Mouse (Mus musculus): ENCODE results near the gene Gemin4. TPM values are rescaled to one million over a fixed set of nuclear protein-coding genes. Genes with fewer than 3 reads are reported as not detected.

The Gemin4 gene
- polyA plus RNA-seq, 1 experiment from 2014 or later, result 13.8 TPM

DNA sequence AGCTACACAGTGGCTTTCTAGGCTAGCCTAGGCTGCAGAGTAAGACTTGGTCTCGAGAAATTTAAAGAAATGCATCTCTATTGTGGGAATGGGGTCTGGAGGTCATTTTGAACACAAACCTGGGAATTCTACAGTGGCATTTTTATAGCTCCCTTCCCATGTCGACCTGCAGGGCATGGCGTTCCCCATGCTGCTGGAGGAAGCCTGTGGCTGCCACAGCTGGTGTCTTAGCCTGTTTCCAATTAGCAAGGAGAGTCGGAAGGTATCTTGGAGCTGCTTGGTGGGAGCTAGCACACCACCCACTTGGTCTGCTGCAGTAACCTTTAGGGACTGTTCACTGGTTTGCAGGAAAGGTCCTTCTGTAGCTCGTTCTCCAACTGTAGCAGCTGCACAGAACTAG is 38.7 kb upstream of the Gemin4 start:
- WGBS, result 42% methylated on average over 5 of the region's 5 CpGs
- no peaks in the 10 kb centered on the region for H3K27me3 ChIP-seq (replicated peaks; ENCODE audit: insufficient read depth, low read length)
- H3K4me1 ChIP-seq (ENCODE audit: insufficient read depth, low read depth, low read length), result no peaks in the 10 kb centered on the region
- TF ChIP-seq EP300 (IDR thresholded peaks at IDR 0.05), result no peak
- TF ChIP-seq CTCF (IDR thresholded peaks at IDR 0.05), result no peak
- no peak overlapping the region for H3K9ac ChIP-seq (replicated peaks; ENCODE audit: low read depth)
- H3K27ac ChIP-seq (ENCODE audit: low read length), result no peak overlapping the region
- no peak for ATAC-seq
- no peak overlapping the region for H3K4me2 ChIP-seq (replicated peaks; ENCODE audit: low read depth, low read length)
- H3K4me3 ChIP-seq (ENCODE audit: low read depth, low read length), result no peak overlapping the region
- no peaks in the 10 kb centered on the region for H3K9me3 ChIP-seq (ENCODE audit: low read length)
- no peak for DNase-seq (ENCODE audit: low spot score)
- no peaks in the 10 kb centered on the region for H3K36me3 ChIP-seq (ENCODE audit: insufficient read depth, low read length)

DNA sequence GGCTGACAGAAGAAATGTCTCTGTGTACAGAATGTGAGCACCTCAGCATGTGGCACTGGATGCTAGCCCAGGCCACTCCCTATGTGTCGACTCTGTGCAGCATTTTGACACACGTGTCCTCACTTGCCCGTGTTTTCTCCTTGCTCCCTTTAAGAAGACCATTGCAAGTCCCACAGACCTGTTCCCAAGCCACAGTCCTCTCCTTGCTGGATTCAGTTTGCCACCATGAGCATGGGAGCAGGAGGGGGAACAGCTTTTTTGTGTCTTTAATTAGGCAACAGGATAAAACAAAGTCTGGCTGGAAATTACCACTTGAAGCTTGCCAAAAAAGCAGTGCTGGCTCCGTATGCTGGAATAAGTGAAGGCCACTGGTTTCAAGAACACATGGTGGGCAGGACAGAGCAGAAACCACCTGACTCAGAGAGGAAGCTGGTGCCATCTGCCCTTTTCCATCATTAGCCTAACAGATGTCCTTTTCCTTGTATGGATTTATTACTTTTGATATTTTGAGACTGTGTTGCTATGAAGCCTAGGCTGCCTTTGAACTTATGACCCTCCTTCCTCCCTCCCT is 38.1 kb upstream of the Gemin4 start:
- DNase-seq (ENCODE audit: low spot score) (peak; percentile 25), ATAC-seq (no peak; the same call in 1 of the 2 replicates)
- whole genome bisulfite sequencing, result 63% methylated on average over 4 of the region's 4 CpGs
- no peak overlapping the region for H3K4me3 ChIP-seq (ENCODE audit: low read depth, low read length)
- no peak overlapping the region for H3K27ac ChIP-seq (ENCODE audit: low read length)
- H3K36me3 ChIP-seq (ENCODE audit: insufficient read depth, low read length), result no peaks in the 10 kb centered on the region
- no peaks in the 10 kb centered on the region for H3K27me3 ChIP-seq (replicated peaks; ENCODE audit: insufficient read depth, low read length)
- no peak overlapping the region for H3K9ac ChIP-seq (replicated peaks; ENCODE audit: low read depth)
- no peaks in the 10 kb centered on the region for H3K4me1 ChIP-seq (ENCODE audit: insufficient read depth, low read depth, low read length)
- H3K4me2 ChIP-seq (replicated peaks; ENCODE audit: low read depth, low read length), result no peak overlapping the region
- H3K9me3 ChIP-seq (ENCODE audit: low read length), result no peaks in the 10 kb centered on the region
- TF ChIP-seq CTCF (IDR thresholded peaks at IDR 0.05) (no peak), EP300 (IDR thresholded peaks at IDR 0.05) (no peak)

DNA sequence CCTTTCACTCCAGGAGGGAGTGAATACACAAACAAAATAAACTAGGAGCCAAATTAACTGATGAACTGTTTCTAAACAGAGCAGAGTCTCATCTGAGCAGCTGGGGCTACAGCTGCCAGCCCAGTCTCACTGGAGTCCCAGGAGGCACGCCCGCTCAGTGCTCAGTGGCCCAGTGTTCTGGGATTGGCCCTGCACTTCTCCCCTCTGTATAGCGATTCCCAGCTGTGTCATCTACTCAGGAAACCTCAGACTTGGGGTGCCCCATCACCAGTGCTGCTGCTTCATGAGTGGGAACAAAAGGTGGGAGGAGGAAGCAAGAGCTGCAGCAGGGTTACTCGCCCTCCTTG is 36.4 kb upstream of the Gemin4 start:
- TF ChIP-seq CTCF (IDR thresholded peaks at IDR 0.05) (no peak), EP300 (IDR thresholded peaks at IDR 0.05) (no peak)
- Histone ChIP-seq H3K4me1 (ENCODE audit: insufficient read depth, low read depth, low read length) (no peaks in the 10 kb centered on the region), H3K9ac (replicated peaks; ENCODE audit: low read depth) (no peak overlapping the region), H3K4me2 (replicated peaks; ENCODE audit: low read depth, low read length) (no peak overlapping the region), H3K4me3 (ENCODE audit: low read depth, low read length) (no peak overlapping the region), H3K9me3 (ENCODE audit: low read length) (no peaks in the 10 kb centered on the region), H3K36me3 (ENCODE audit: insufficient read depth, low read length) (no peaks in the 10 kb centered on the region), H3K27me3 (replicated peaks; ENCODE audit: insufficient read depth, low read length) (no peaks in the 10 kb centered on the region), H3K27ac (ENCODE audit: low read length) (no peak overlapping the region)
- peak; percentile 48; the same call in 1 of the 2 replicates for ATAC-seq
- no peak for DNase-seq (ENCODE audit: low spot score)
- WGBS, result 60% methylated on average over 4 of the region's 4 CpGs

DNA sequence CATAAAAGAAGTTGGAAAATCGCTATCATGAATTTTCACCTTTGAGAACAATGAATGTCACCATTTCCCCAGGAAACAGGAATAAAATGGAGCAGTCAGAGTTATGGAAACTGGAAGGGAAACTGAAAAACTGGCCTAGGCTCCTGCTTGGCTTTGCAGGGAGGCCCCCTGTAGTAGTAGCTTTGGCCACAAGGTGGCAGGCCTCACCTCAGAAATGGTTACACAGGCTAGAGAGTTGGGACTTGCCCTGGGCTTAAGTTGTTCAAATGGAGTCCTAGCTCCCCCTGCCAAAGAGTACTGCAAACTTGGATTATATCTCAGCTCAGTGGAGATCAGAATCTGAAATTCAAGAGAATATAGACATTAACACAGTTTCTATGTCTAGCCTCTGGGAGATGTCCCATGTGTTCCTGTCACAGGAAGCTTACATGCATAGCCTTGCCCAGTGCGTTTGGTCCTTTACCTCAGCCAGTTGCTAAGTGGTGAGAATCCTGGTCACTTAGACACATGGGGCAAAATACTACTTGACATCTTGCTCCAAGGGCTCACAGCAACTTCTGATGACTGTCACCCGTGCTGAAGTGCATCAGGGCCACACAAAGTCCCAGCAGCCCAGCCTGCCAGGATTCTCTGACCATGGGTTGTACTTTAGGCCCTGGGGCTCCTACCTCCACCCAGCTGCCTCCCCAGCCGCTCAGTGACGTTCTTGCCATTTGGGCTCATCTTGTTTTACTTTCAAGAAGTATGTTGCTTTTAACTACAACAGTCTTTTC is 35.9 kb upstream of the Gemin4 start:
- no peak overlapping the region for H3K9ac ChIP-seq (replicated peaks; ENCODE audit: low read depth)
- ATAC-seq, result peak; percentile 89
- peak; percentile 90 for DNase-seq (ENCODE audit: low spot score)
- H3K27me3 ChIP-seq (replicated peaks; ENCODE audit: insufficient read depth, low read length), result no peaks in the 10 kb centered on the region
- no peaks in the 10 kb centered on the region for H3K4me1 ChIP-seq (ENCODE audit: insufficient read depth, low read depth, low read length)
- no peak overlapping the region for H3K27ac ChIP-seq (ENCODE audit: low read length)
- no peaks in the 10 kb centered on the region for H3K9me3 ChIP-seq (ENCODE audit: low read length)
- no peak overlapping the region for H3K4me2 ChIP-seq (replicated peaks; ENCODE audit: low read depth, low read length)
- no peaks in the 10 kb centered on the region for H3K36me3 ChIP-seq (ENCODE audit: insufficient read depth, low read length)
- H3K4me3 ChIP-seq (ENCODE audit: low read depth, low read length), result no peak overlapping the region
- TF ChIP-seq EP300 (IDR thresholded peaks at IDR 0.05) (no peak), CTCF (IDR thresholded peaks at IDR 0.05) (peak; percentile 92)
- whole genome bisulfite sequencing, result 33% methylated on average over 5 of the region's 5 CpGs

DNA sequence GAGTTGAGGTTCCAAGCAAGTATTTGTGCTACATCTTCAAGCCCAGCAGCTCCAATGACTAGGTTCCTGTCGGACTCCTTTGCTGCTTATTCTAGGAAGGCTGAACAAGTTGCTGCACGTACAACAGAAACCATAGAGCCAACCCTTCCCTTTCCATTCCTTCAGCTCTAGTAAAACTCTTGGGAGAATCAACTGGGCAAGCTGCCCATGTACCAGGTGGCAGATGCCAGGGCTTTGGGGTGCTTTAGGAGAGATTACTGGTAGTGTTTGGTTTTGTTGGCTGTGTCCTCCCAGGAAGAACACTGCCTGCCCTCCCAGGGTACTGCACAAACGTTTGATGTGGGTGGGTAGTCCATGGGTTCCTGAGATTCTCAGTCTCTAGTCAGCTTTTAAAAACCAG is 34.6 kb upstream of the Gemin4 start:
- no peak for DNase-seq (ENCODE audit: low spot score)

DNA sequence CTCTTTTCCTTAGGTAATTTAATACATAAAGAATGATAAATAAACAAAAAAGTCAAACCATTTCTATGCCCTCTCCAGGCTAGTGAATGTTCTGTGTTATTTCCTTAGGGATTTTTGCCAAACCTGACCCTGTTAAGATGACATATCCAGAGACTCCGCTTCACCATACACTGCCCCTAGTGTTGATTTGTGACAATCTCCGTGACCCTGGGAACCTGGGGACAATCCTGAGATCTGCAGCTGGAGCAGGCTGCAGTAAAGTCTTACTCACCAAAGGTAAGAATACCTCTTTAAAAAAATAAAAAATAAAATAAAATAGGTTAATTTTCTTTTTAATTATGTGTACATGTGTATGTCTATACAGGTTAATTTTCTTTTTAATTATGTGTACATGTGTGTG is 29.8 kb upstream of the Gemin4 start:
- Histone ChIP-seq H3K27ac (ENCODE audit: low read length) (no peak overlapping the region), H3K27me3 (replicated peaks; ENCODE audit: insufficient read depth, low read length) (no peaks in the 10 kb centered on the region), H3K36me3 (ENCODE audit: insufficient read depth, low read length) (no peaks in the 10 kb centered on the region), H3K4me2 (replicated peaks; ENCODE audit: low read depth, low read length) (no peak overlapping the region), H3K9ac (replicated peaks; ENCODE audit: low read depth) (no peak overlapping the region), H3K4me3 (ENCODE audit: low read depth, low read length) (no peak overlapping the region), H3K9me3 (ENCODE audit: low read length) (no peaks in the 10 kb centered on the region), H3K4me1 (ENCODE audit: insufficient read depth, low read depth, low read length) (no peaks in the 10 kb centered on the region)
- DNase-seq (ENCODE audit: low spot score) (no peak), ATAC-seq (no peak)
- TF ChIP-seq CTCF (IDR thresholded peaks at IDR 0.05) (peak; percentile 21), EP300 (IDR thresholded peaks at IDR 0.05) (no peak)
- 51% methylated on average over 2 of the region's 2 CpGs for WGBS

More for the DNA sequence above, 34.6 kb upstream of the Gemin4 start:
- WGBS, result 56% methylated on average over 3 of the region's 3 CpGs
- Histone ChIP-seq H3K9ac (replicated peaks; ENCODE audit: low read depth) (no peak overlapping the region), H3K36me3 (ENCODE audit: insufficient read depth, low read length) (no peaks in the 10 kb centered on the region), H3K9me3 (ENCODE audit: low read length) (no peaks in the 10 kb centered on the region), H3K27me3 (replicated peaks; ENCODE audit: insufficient read depth, low read length) (no peaks in the 10 kb centered on the region), H3K4me3 (ENCODE audit: low read depth, low read length) (no peak overlapping the region), H3K4me2 (replicated peaks; ENCODE audit: low read depth, low read length) (no peak overlapping the region), H3K4me1 (ENCODE audit: insufficient read depth, low read depth, low read length) (no peaks in the 10 kb centered on the region), H3K27ac (ENCODE audit: low read length) (no peak overlapping the region)
- no peak for TF ChIP-seq EP300 (IDR thresholded peaks at IDR 0.05)
- no peak for TF ChIP-seq CTCF (IDR thresholded peaks at IDR 0.05)
- ATAC-seq, result no peak

Measured in lung, postnatal 0 days (tissue).